Mouse (Mus musculus): ENCODE measurements at regions not wholly inside any gene's neighbourhood (a gene's known extent, or its start where the extent isn't known, plus 50 kb on each side); places are given as distances from the start of the nearest gene placed in this dataset.

GRCm38 (mm10) chr2:170945401-170946105, 213.9 kb downstream of the Dok5 start:
- no peaks in the 10 kb centered on the region for H3K36me3 ChIP-seq (ENCODE audit: control insufficient read depth, insufficient read depth, low read length)
- ATAC-seq (ENCODE audit: low FRiP score, low TSS enrichment), result no peak
- H3K4me1 ChIP-seq (ENCODE audit: control insufficient read depth, insufficient read depth, low read length), result no peaks in the 10 kb centered on the region
- H3K9ac ChIP-seq (ENCODE audit: low read depth, low read length), result no peak overlapping the region
- H3K4me3 ChIP-seq (ENCODE audit: low read length), result no peak overlapping the region
- no peak overlapping the region for H3K4me2 ChIP-seq (replicated peaks; ENCODE audit: low read depth, low read length)
- no peaks in the 10 kb centered on the region for H3K9me3 ChIP-seq (ENCODE audit: control insufficient read depth, low read length)
- H3K27ac ChIP-seq (ENCODE audit: low read depth, low read length), result no peak overlapping the region
- H3K27me3 ChIP-seq (ENCODE audit: control insufficient read depth, insufficient read depth, low read length), result no peaks in the 10 kb centered on the region
- WGBS, result 70% methylated on average over 16 of the region's 16 CpGs

GRCm38 (mm10) chr2:170946106-170946657, 214.6 kb downstream of the Dok5 start:
- Histone ChIP-seq H3K27me3 (ENCODE audit: control insufficient read depth, insufficient read depth, low read length) (no peaks in the 10 kb centered on the region), H3K36me3 (ENCODE audit: control insufficient read depth, insufficient read depth, low read length) (no peaks in the 10 kb centered on the region), H3K27ac (ENCODE audit: low read depth, low read length) (no peak overlapping the region), H3K4me2 (replicated peaks; ENCODE audit: low read depth, low read length) (no peak overlapping the region), H3K9ac (ENCODE audit: low read depth, low read length) (no peak overlapping the region), H3K9me3 (ENCODE audit: control insufficient read depth, low read length) (no peaks in the 10 kb centered on the region), H3K4me1 (ENCODE audit: control insufficient read depth, insufficient read depth, low read length) (no peaks in the 10 kb centered on the region), H3K4me3 (ENCODE audit: low read length) (no peak overlapping the region)
- 79% methylated on average over 15 of the region's 15 CpGs for WGBS
- ATAC-seq (ENCODE audit: low FRiP score, low TSS enrichment), result no peak

- WGBS, result 91% methylated on average over 8 of the region's 8 CpGs
- no peak overlapping the region for H3K9ac ChIP-seq (ENCODE audit: low read depth, low read length)
Observed at GRCm38 (mm10) chr2:170947236-170947635, 215.6 kb downstream of the Dok5 start.

GRCm38 (mm10) chr2:170954626-170955025, 223.0 kb downstream of the Dok5 start:
- H3K27ac ChIP-seq (ENCODE audit: low read depth, low read length), result no peak overlapping the region
- H3K36me3 ChIP-seq (ENCODE audit: control insufficient read depth, insufficient read depth, low read length), result no peaks in the 10 kb centered on the region
- ATAC-seq (ENCODE audit: low FRiP score, low TSS enrichment), result no peak
- no peaks in the 10 kb centered on the region for H3K9me3 ChIP-seq (ENCODE audit: control insufficient read depth, low read length)
- H3K4me3 ChIP-seq (ENCODE audit: low read length), result no peak overlapping the region
- 92% methylated on average over 17 of the region's 17 CpGs for WGBS
- no peaks in the 10 kb centered on the region for H3K27me3 ChIP-seq (ENCODE audit: control insufficient read depth, insufficient read depth, low read length)
- H3K9ac ChIP-seq (ENCODE audit: low read depth, low read length), result no peak overlapping the region
- H3K4me2 ChIP-seq (replicated peaks; ENCODE audit: low read depth, low read length), result no peak overlapping the region
- H3K4me1 ChIP-seq (ENCODE audit: control insufficient read depth, insufficient read depth, low read length), result no peaks in the 10 kb centered on the region

More at GRCm38 (mm10) chr2:170947236-170947635, 215.6 kb downstream of the Dok5 start:
- Histone ChIP-seq H3K27me3 (ENCODE audit: control insufficient read depth, insufficient read depth, low read length) (no peaks in the 10 kb centered on the region), H3K4me1 (ENCODE audit: control insufficient read depth, insufficient read depth, low read length) (no peaks in the 10 kb centered on the region), H3K36me3 (ENCODE audit: control insufficient read depth, insufficient read depth, low read length) (no peaks in the 10 kb centered on the region), H3K9me3 (ENCODE audit: control insufficient read depth, low read length) (no peaks in the 10 kb centered on the region), H3K4me2 (replicated peaks; ENCODE audit: low read depth, low read length) (no peak overlapping the region), H3K27ac (ENCODE audit: low read depth, low read length) (no peak overlapping the region), H3K4me3 (ENCODE audit: low read length) (no peak overlapping the region)
- ATAC-seq (ENCODE audit: low FRiP score, low TSS enrichment), result no peak

- Histone ChIP-seq H3K9ac (ENCODE audit: low read depth, low read length) (no peak overlapping the region), H3K27me3 (ENCODE audit: control insufficient read depth, insufficient read depth, low read length) (no peaks in the 10 kb centered on the region), H3K36me3 (ENCODE audit: control insufficient read depth, insufficient read depth, low read length) (no peaks in the 10 kb centered on the region), H3K9me3 (ENCODE audit: control insufficient read depth, low read length) (no peaks in the 10 kb centered on the region), H3K4me2 (replicated peaks; ENCODE audit: low read depth, low read length) (no peak overlapping the region), H3K4me3 (ENCODE audit: low read length) (no peak overlapping the region), H3K27ac (ENCODE audit: low read depth, low read length) (no peak overlapping the region), H3K4me1 (ENCODE audit: control insufficient read depth, insufficient read depth, low read length) (no peaks in the 10 kb centered on the region)
- ATAC-seq (ENCODE audit: low FRiP score, low TSS enrichment), result no peak
- 88% methylated on average over 3 of the region's 3 CpGs for WGBS
Observed at GRCm38 (mm10) chr2:170956766-170957165, 225.2 kb downstream of the Dok5 start.

- no peaks in the 10 kb centered on the region for H3K27me3 ChIP-seq (ENCODE audit: control insufficient read depth, insufficient read depth, low read length)
- ATAC-seq (ENCODE audit: low FRiP score, low TSS enrichment), result peak; percentile 60; the same call in 1 of the 2 replicates
- 36% methylated on average over 4 of the region's 4 CpGs for whole genome bisulfite sequencing
Observed at GRCm38 (mm10) chr2:170960396-170960795, 228.8 kb downstream of the Dok5 start.

GRCm38 (mm10) chr2:170962481-170962880, 230.9 kb downstream of the Dok5 start:
- 35% methylated on average over 4 of the region's 4 CpGs for WGBS

More at GRCm38 (mm10) chr2:170960396-170960795, 228.8 kb downstream of the Dok5 start:
- H3K9ac ChIP-seq (ENCODE audit: low read depth, low read length), result no peak overlapping the region
- H3K4me3 ChIP-seq (ENCODE audit: low read length), result no peak overlapping the region
- no peaks in the 10 kb centered on the region for H3K4me1 ChIP-seq (ENCODE audit: control insufficient read depth, insufficient read depth, low read length)
- no peaks in the 10 kb centered on the region for H3K9me3 ChIP-seq (ENCODE audit: control insufficient read depth, low read length)
- no peaks in the 10 kb centered on the region for H3K36me3 ChIP-seq (ENCODE audit: control insufficient read depth, insufficient read depth, low read length)
- no peak overlapping the region for H3K27ac ChIP-seq (ENCODE audit: low read depth, low read length)
- H3K4me2 ChIP-seq (replicated peaks; ENCODE audit: low read depth, low read length), result no peak overlapping the region

GRCm38 (mm10) chr2:170969430-170969829, 237.8 kb downstream of the Dok5 start:
- Histone ChIP-seq H3K27me3 (ENCODE audit: control insufficient read depth, insufficient read depth, low read length) (no peaks in the 10 kb centered on the region), H3K4me2 (replicated peaks; ENCODE audit: low read depth, low read length) (no peak overlapping the region), H3K4me3 (ENCODE audit: low read length) (no peak overlapping the region), H3K36me3 (ENCODE audit: control insufficient read depth, insufficient read depth, low read length) (no peaks in the 10 kb centered on the region), H3K9ac (ENCODE audit: low read depth, low read length) (no peak overlapping the region), H3K4me1 (ENCODE audit: control insufficient read depth, insufficient read depth, low read length) (peaks cover 3% of the 10 kb centered on the region; the same call in 1 of the 2 replicates), H3K9me3 (ENCODE audit: control insufficient read depth, low read length) (peaks cover 4% of the 10 kb centered on the region; the same call in 1 of the 2 replicates), H3K27ac (ENCODE audit: low read depth, low read length) (no peak overlapping the region)
- 52% methylated on average over 3 of the region's 3 CpGs for WGBS
- ATAC-seq (ENCODE audit: low FRiP score, low TSS enrichment), result peak; percentile 73

More at GRCm38 (mm10) chr2:170962481-170962880, 230.9 kb downstream of the Dok5 start:
- no peak overlapping the region for H3K27ac ChIP-seq (ENCODE audit: low read depth, low read length)
- H3K9ac ChIP-seq (ENCODE audit: low read depth, low read length), result no peak overlapping the region
- no peaks in the 10 kb centered on the region for H3K9me3 ChIP-seq (ENCODE audit: control insufficient read depth, low read length)
- H3K4me2 ChIP-seq (replicated peaks; ENCODE audit: low read depth, low read length), result no peak overlapping the region
- no peaks in the 10 kb centered on the region for H3K36me3 ChIP-seq (ENCODE audit: control insufficient read depth, insufficient read depth, low read length)
- H3K4me1 ChIP-seq (ENCODE audit: control insufficient read depth, insufficient read depth, low read length), result no peaks in the 10 kb centered on the region
- peak; percentile 56; the same call in 1 of the 2 replicates for ATAC-seq (ENCODE audit: low FRiP score, low TSS enrichment)
- H3K27me3 ChIP-seq (ENCODE audit: control insufficient read depth, insufficient read depth, low read length), result no peaks in the 10 kb centered on the region
- no peak overlapping the region for H3K4me3 ChIP-seq (ENCODE audit: low read length)

- Histone ChIP-seq H3K9ac (ENCODE audit: low read depth, low read length) (no peak overlapping the region), H3K4me2 (replicated peaks; ENCODE audit: low read depth, low read length) (no peak overlapping the region), H3K27me3 (ENCODE audit: control insufficient read depth, insufficient read depth, low read length) (no peaks in the 10 kb centered on the region), H3K27ac (ENCODE audit: low read depth, low read length) (no peak overlapping the region), H3K36me3 (ENCODE audit: control insufficient read depth, insufficient read depth, low read length) (no peaks in the 10 kb centered on the region), H3K9me3 (ENCODE audit: control insufficient read depth, low read length) (no peaks in the 10 kb centered on the region), H3K4me3 (ENCODE audit: low read length) (no peak overlapping the region), H3K4me1 (ENCODE audit: control insufficient read depth, insufficient read depth, low read length) (no peaks in the 10 kb centered on the region)
- WGBS, result 64% methylated on average over 1 of the region's 1 CpGs
- no peak for ATAC-seq (ENCODE audit: low FRiP score, low TSS enrichment)
Observed at GRCm38 (mm10) chr2:170985357-170985756, 253.8 kb downstream of the Dok5 start.

Data from kidney, embryonic 14.5 days (tissue).